Mouse (Mus musculus) frontal cortex, adult (tissue): ENCODE measurements around the gene Gbx2.

Source experiments
- ATAC-seq: cut with Nextera tagmentation; 2 replicates; pipeline ENCODE4 v1.9.2; 2017; ENCODE audit warnings: mild to moderate bottlenecking, moderate library complexity, mixed read lengths; ENCODE audit not compliant: low TSS enrichment

The Gbx2 gene

GRCm38 (mm10) chr1:89912392-89912791, 18.6 kb downstream of the Gbx2 start:
- ATAC-seq = no peak

DNA sequence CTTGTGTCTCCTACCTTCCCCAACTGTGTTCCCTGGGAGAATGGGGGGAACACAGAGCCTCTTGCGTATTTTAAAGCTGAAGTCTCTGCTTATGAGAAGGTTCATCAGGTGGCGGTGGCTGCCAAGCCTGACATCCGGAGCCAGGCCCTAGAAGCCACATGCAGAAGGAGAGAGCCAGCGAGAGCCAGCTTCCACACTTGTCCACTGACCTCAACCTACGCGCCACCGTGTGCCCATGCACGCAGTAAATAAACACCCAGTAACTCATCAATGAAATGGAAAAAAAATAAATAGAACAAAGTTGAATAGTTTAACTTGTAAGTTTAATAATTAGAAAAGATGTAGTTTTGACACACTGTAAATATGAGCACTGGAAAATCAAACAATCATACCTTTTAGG, 21.2 kb downstream of the Gbx2 start:
- ATAC-seq = no peak

DNA sequence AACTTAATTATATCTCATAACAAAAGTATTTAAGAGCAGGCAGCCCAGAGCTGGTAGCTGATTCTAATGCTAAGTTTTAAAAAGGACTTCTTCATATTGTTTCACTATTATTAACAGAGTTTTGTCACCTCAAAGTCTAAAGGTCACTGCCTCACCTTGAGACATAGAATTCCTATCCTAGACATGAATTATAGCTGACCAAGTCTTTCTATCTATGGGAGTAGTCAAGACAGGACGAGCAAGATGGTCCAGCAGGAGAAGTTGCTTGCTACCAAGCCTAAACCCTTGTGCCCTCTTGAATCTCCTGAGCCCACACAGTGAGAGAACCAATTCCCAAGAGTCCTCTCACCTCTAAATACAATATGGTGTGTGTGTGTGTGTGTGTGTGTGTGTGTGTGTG, 28.3 kb downstream of the Gbx2 start:
- ATAC-seq = no peak

- ATAC-seq = no peak
These were observed 28.7 kb downstream of the Gbx2 start for GRCm38 (mm10) chr1:89902236-89902635.

DNA sequence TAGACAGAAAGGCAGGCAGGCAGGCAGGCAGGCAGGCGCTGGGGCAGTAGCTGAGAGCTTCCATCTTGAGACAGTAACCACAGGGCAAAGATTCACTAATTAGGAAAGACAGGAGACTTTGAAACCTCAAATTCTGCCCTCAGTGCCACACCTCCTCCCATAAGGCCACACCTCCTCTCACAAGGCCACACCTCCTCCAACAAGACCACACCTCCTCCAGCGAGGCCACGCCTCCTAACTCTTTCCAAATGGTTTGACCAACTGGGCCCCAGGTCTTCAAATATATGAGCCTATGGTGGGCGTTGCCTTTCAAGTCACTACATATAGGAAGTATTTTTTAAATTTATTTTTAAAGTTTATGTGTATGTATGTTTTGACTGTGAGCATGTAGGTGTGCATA, 29.6 kb downstream of the Gbx2 start:
- no peak for ATAC-seq

DNA sequence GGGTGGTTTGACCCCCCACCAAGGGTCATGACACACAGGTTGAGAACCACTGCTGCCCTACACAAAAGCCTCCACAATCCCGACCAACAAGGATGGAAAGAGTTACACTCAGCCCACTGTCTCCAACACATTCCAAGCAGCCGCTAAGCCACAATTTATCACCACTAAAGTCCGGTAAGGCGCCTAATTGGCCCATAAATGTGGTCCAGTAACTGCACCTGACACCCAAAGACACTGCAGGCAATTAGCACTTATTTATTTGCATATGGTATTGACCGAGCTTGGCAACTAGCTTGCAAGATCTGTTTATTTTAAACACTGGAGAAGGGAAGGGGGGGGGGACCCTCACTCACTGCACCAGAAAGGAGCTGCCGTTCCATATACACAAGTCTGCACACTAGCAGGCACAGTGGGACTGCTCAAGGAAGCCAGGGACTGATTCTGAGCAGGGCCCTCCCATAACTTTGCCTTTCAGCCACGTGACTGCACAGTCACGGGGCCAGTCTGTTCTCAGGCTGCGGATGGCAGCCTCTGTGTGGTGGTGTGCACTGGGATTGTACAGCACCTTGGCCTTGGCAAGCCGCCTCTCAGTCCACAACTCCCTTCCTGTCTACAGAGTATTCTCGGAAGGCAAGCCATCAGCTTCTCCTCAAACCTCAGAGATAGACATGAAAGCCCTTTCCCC, 31.1 kb downstream of the Gbx2 start:
- ATAC-seq = no peak

DNA sequence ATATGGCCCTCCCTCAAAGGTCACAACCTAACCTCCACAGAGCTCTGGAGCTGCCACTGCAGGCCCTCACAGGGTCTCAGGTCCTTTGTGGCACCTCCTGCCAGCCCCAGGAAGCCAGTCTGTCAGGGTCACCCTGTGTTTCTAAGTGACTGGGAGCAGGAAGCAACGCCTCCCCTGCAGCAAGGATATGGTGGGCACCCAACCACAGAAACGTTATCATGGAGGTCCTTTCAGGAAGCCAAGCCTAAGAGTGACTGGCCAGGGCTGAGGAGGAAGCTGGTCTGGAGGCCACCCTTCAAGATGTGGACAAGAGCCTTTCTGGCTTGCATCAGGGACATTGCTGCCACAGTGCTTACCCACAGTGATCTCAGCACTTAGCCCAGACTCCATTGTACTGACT, 31.9 kb downstream of the Gbx2 start:
- ATAC-seq = no peak

DNA sequence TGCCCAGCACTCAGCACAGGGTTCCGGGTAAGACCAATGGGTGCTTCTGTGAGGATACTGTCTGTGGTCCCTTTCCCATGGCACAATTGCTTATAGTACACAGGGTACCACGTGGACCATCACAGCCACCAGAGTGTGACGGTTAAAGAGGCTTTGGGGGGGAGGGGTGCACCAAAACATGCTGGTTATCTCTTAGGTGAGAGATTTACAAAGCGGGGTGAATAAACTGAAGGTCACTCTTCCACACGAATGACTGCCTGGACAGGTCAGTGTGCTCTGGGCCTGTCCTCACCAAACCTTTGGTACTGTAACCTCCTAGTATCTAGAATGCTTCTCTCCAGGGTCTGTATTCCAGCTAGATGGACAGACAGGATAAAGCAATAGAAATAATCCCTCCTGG, 35.2 kb downstream of the Gbx2 start:
- no peak for ATAC-seq

DNA sequence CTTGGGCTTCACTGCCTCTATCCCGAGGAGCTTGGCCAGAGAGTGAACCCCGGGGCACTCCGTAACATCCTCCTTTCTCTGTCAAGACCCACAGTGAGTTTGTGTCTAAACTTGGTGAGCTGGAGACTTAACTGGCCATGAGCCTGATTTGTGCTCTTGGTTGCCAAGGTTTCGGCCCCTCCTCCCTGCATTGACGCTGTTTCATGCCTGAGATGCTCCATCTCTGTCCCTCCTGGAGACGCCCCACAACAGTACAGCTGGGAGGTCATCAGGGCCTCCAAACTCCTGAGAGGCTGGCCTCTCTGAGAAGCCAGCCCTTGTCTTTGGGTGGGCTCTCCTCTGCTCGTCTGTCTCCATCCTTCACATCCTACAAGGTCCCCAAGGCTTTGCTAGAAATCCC, 38.7 kb downstream of the Gbx2 start:
- no peak for ATAC-seq

DNA sequence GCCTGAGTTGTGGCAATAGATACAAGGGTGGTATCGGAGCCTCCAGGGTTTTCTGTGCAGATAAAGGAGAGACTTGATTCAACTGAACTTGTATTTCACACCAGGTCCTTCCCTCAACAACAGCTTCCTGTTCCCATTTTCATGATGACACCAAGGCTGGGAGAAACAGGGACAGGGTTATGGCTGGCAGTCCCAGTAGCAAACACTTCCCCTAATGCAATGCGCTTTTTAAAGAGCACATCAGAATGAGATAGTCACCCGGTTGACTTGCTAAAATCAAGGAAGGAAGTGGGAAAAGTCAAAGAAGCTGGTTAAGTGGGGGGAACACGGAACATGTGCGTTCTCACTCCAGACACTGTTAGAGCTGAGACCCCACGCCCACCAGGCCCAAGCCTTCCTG, 39.6 kb downstream of the Gbx2 start:
- ATAC-seq = no peak

DNA sequence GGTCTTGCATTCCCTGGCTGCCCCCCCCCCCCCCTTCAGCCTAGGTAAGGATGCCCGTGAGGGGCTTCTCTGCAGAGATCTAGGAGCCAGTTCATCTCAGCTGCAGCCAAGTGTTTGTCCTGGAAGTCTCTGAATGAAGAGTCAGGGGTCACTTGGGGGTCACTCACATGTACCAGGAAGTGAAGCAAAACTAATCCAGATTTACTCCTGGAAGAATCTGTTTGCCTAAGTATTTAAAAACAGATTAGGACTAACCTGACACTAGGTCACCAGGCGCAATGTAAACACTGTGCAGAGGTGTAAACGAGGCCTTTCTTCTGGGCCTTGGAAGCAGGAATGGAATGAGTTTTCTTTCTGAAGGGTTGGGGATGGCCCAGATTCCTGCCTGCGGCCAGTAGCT, 45.3 kb downstream of the Gbx2 start:
- ATAC-seq = no peak

DNA sequence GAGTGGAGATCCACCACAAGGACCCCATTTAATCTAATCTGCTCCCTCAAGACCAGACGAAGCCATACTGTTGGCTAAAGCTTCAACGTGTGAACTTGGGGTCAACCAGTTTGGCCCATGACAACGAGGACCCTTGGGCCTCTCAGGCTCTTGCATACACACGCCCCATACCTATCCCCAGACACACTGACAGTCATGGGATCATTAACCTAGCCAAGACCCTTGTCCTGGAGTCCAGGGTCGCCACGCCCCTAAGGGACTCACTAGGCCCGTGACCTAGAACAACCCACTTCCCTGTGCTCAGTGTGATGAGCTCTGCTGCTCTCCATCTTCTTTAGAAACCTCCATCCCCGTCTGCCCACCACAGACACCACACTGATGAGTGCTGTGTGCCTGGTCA, 46.6 kb downstream of the Gbx2 start:
- no peak for ATAC-seq

DNA sequence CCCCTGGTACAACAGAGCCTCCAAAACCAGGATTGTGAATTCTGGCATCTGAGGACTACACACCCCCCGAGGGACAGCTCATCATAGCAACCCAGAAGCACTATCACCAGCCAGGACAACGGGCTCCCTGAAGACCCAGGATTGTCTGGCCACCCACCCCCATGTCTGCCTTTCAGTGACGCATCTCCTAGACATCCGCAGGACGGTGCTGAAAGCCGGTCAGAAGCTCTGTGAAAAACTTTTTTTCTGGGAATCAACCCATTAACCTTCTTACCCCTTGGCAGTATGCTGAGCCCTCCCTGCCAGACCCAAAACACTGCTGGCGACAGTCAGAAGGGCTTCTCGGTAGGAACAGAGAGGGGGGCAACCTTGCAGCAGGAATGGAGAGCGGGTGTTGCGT, 50.1 kb downstream of the Gbx2 start:
- ATAC-seq = no peak

DNA sequence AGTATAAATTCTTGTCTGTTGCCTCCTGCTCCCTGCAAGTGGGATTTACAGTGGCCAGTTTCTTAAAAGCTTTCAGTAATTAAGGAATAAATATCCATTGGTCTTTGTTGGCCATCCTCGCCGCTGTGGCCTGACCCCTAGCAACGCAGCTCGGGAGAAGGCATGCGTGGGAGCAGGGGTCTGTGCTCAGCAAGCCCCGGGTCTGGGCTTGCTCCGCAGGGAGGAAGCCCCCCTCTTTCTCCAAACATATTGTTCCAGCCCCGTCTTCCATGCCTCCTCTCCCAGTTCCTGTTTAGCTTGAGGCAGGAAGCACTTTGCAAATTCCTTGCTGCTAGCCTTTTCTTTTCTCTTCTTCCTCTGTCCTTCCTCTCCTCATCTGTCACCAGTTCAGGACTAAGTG, 50.8 kb downstream of the Gbx2 start:
- ATAC-seq = no peak

- ATAC-seq = peak; percentile 92
These were observed 52.5 kb downstream of the Gbx2 start for GRCm38 (mm10) chr1:89878496-89878895.
